Mouse (Mus musculus): ENCODE measurements around the gene Rps11. TPM values are rescaled to one million over a fixed set of nuclear protein-coding genes. Genes with fewer than 3 reads are reported as not detected.

The Rps11 gene
- polyA plus RNA-seq, 1 experiment from 2014 or later, result 1,389 TPM

DNA sequence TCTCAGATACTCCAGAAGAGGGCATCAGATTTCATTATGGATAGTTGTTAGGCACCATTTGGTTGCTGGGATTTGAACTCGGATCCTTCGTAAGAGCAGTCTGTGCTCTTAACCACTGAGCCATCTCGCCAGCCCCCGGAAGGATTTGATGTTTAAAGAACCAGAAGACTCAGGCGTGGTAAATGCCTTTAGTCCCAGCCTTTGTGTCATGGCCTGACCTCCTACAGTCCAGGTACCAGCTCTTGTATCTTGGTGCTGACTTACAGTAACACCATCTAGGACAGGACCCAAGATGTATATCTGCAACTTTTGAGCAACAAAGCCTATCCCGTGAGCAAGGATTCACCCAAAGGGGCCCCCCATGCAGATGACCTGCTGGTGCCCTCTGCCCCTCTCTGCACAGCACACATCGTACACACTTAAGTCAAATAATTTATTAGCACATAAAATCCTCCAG lies 933 bp upstream of the Rps11 start:
- H3K9me3 ChIP-seq (ENCODE audit: control insufficient read depth, low read length), result no peaks in the 10 kb centered on the region
- H3K27ac ChIP-seq (ENCODE audit: low read depth, low read length), result 0 out of 2 replicates have a peak overlapping the region, but pooled peaks have one; percentile 19
- 20% methylated on average over 7 of the region's 7 CpGs for WGBS
- H3K4me3 ChIP-seq (ENCODE audit: low read depth, low read length), result 0 out of 2 replicates have a peak overlapping the region, but pooled peaks have one; percentile 6
- H3K36me3 ChIP-seq (ENCODE audit: control insufficient read depth, insufficient read depth, low read length), result peaks cover 40% of the 10 kb centered on the region
- no peak overlapping the region for H3K9ac ChIP-seq (ENCODE audit: low read depth, low read length)
- DNase-seq (ENCODE audit: low spot score) (peak; percentile 64), ATAC-seq (ENCODE audit: low FRiP score) (no peak)
- H3K4me2 ChIP-seq (replicated peaks; ENCODE audit: low read depth, low read length), result no peak overlapping the region
- H3K4me1 ChIP-seq (replicated peaks; ENCODE audit: control insufficient read depth, insufficient read depth, low read length), result peaks cover 8% of the 10 kb centered on the region
- no peaks in the 10 kb centered on the region for H3K27me3 ChIP-seq (ENCODE audit: control insufficient read depth, insufficient read depth, low read length)

GRCm38 (mm10) chr7:45123186-45123570 lies 1.1 kb downstream of the Rps11 start:
- DNase-seq (ENCODE audit: low spot score) (no peak), ATAC-seq (ENCODE audit: low FRiP score) (no peak)
- Histone ChIP-seq H3K4me2 (replicated peaks; ENCODE audit: low read depth, low read length) (peak overlapping the region; percentile 83), H3K4me1 (replicated peaks; ENCODE audit: control insufficient read depth, insufficient read depth, low read length) (peaks cover 8% of the 10 kb centered on the region), H3K27me3 (ENCODE audit: control insufficient read depth, insufficient read depth, low read length) (no peaks in the 10 kb centered on the region), H3K36me3 (ENCODE audit: control insufficient read depth, insufficient read depth, low read length) (peaks cover 47% of the 10 kb centered on the region), H3K4me3 (ENCODE audit: low read depth, low read length) (peak overlapping the region; percentile 69), H3K9me3 (ENCODE audit: control insufficient read depth, low read length) (no peaks in the 10 kb centered on the region), H3K9ac (ENCODE audit: low read depth, low read length) (peak overlapping the region; percentile 83), H3K27ac (ENCODE audit: low read depth, low read length) (no peak overlapping the region)
- 30% methylated on average over 12 of the region's 12 CpGs for WGBS

- Histone ChIP-seq H3K27ac (ENCODE audit: low read depth, low read length) (no peak overlapping the region), H3K9ac (ENCODE audit: low read depth, low read length) (peak overlapping the region; percentile 83), H3K36me3 (ENCODE audit: control insufficient read depth, insufficient read depth, low read length) (peaks cover 47% of the 10 kb centered on the region), H3K4me1 (replicated peaks; ENCODE audit: control insufficient read depth, insufficient read depth, low read length) (peaks cover 8% of the 10 kb centered on the region), H3K4me2 (replicated peaks; ENCODE audit: low read depth, low read length) (peak overlapping the region; percentile 83), H3K27me3 (ENCODE audit: control insufficient read depth, insufficient read depth, low read length) (no peaks in the 10 kb centered on the region), H3K4me3 (ENCODE audit: low read depth, low read length) (peak overlapping the region; percentile 69), H3K9me3 (ENCODE audit: control insufficient read depth, low read length) (no peaks in the 10 kb centered on the region)
- ATAC-seq (ENCODE audit: low FRiP score), result no peak
- DNase-seq (ENCODE audit: low spot score), result no peak
- 87% methylated on average over 15 of the region's 15 CpGs for WGBS
Measured at GRCm38 (mm10) chr7:45122561-45123185, 1.6 kb downstream of the Rps11 start.

DNA sequence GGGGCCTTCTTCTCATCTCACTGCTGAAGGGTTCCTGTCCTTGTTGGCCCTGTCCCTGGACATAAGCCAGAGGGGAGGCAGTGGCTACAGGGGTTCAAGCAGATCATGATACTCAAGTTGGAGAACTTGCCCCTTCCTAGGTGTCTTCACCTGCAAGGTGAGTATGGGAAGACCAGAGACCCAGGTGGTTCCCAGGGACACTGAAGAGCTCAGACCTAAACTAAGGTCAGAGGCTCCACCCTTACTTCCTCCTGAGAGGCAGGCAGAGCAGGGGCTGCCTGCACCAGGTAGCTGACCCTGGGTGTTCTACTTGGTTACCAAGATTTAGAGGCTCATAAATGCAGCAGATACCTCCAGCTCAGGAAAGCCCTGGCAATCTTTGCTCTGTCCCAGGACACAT lies 2.3 kb downstream of the Rps11 start:
- Histone ChIP-seq H3K9ac (ENCODE audit: low read depth, low read length) (no peak overlapping the region), H3K4me2 (replicated peaks; ENCODE audit: low read depth, low read length) (no peak overlapping the region), H3K9me3 (ENCODE audit: control insufficient read depth, low read length) (no peaks in the 10 kb centered on the region), H3K4me3 (ENCODE audit: low read depth, low read length) (0 out of 2 replicates have a peak overlapping the region, but pooled peaks have one; percentile 2), H3K27me3 (ENCODE audit: control insufficient read depth, insufficient read depth, low read length) (no peaks in the 10 kb centered on the region), H3K36me3 (ENCODE audit: control insufficient read depth, insufficient read depth, low read length) (peaks cover 43% of the 10 kb centered on the region), H3K27ac (ENCODE audit: low read depth, low read length) (no peak overlapping the region), H3K4me1 (replicated peaks; ENCODE audit: control insufficient read depth, insufficient read depth, low read length) (peaks cover 5% of the 10 kb centered on the region)
- no peak for ATAC-seq (ENCODE audit: low FRiP score)
- DNase-seq (ENCODE audit: low spot score), result no peak

- H3K4me2 ChIP-seq (replicated peaks; ENCODE audit: low read depth, low read length), result no peak overlapping the region
- peaks cover 37% of the 10 kb centered on the region for H3K36me3 ChIP-seq (ENCODE audit: control insufficient read depth, insufficient read depth, low read length)
- no peak overlapping the region for H3K9ac ChIP-seq (ENCODE audit: low read depth, low read length)
- WGBS, result 79% methylated on average over 7 of the region's 8 CpGs
- H3K27me3 ChIP-seq (ENCODE audit: control insufficient read depth, insufficient read depth, low read length), result no peaks in the 10 kb centered on the region
- H3K4me1 ChIP-seq (replicated peaks; ENCODE audit: control insufficient read depth, insufficient read depth, low read length), result peaks cover 3% of the 10 kb centered on the region
- DNase-seq (ENCODE audit: low spot score) (no peak), ATAC-seq (ENCODE audit: low FRiP score) (no peak)
- no peak overlapping the region for H3K4me3 ChIP-seq (ENCODE audit: low read depth, low read length)
- H3K27ac ChIP-seq (ENCODE audit: low read depth, low read length), result no peak overlapping the region
- H3K9me3 ChIP-seq (ENCODE audit: control insufficient read depth, low read length), result no peaks in the 10 kb centered on the region
Measured at GRCm38 (mm10) chr7:45121404-45121803, 2.8 kb downstream of the Rps11 start.

GRCm38 (mm10) chr7:45119780-45120709 lies 4.2 kb downstream of the Rps11 start:
- WGBS, result 86% methylated on average over 5 of the region's 5 CpGs
- Histone ChIP-seq H3K4me3 (ENCODE audit: low read depth, low read length) (no peak overlapping the region), H3K4me1 (replicated peaks; ENCODE audit: control insufficient read depth, insufficient read depth, low read length) (no peaks in the 10 kb centered on the region; the same call in none of the 2 replicates), H3K27me3 (ENCODE audit: control insufficient read depth, insufficient read depth, low read length) (no peaks in the 10 kb centered on the region), H3K27ac (ENCODE audit: low read depth, low read length) (no peak overlapping the region), H3K9me3 (ENCODE audit: control insufficient read depth, low read length) (no peaks in the 10 kb centered on the region), H3K4me2 (replicated peaks; ENCODE audit: low read depth, low read length) (no peak overlapping the region), H3K9ac (ENCODE audit: low read depth, low read length) (no peak overlapping the region), H3K36me3 (ENCODE audit: control insufficient read depth, insufficient read depth, low read length) (peaks cover 27% of the 10 kb centered on the region)
- no peak for DNase-seq (ENCODE audit: low spot score)
- ATAC-seq (ENCODE audit: low FRiP score), result no peak

- no peak for ATAC-seq (ENCODE audit: low FRiP score)
- Histone ChIP-seq H3K27ac (ENCODE audit: low read depth, low read length) (no peak overlapping the region), H3K9ac (ENCODE audit: low read depth, low read length) (no peak overlapping the region), H3K9me3 (ENCODE audit: control insufficient read depth, low read length) (no peaks in the 10 kb centered on the region), H3K4me1 (replicated peaks; ENCODE audit: control insufficient read depth, insufficient read depth, low read length) (no peaks in the 10 kb centered on the region; the same call in 1 of the 2 replicates), H3K27me3 (ENCODE audit: control insufficient read depth, insufficient read depth, low read length) (no peaks in the 10 kb centered on the region), H3K4me3 (ENCODE audit: low read depth, low read length) (no peak overlapping the region), H3K36me3 (ENCODE audit: control insufficient read depth, insufficient read depth, low read length) (peaks cover 27% of the 10 kb centered on the region), H3K4me2 (replicated peaks; ENCODE audit: low read depth, low read length) (no peak overlapping the region)
- DNase-seq (ENCODE audit: low spot score), result no peak
- WGBS, result 86% methylated on average over 6 of the region's 6 CpGs
Measured at GRCm38 (mm10) chr7:45118336-45118735, 5.9 kb downstream of the Rps11 start.

- ATAC-seq (ENCODE audit: low FRiP score) (no peak), DNase-seq (ENCODE audit: low spot score) (no peak)
- H3K4me2 ChIP-seq (replicated peaks; ENCODE audit: low read depth, low read length), result no peak overlapping the region
- 81% methylated on average over 8 of the region's 8 CpGs for WGBS
- peaks cover 23% of the 10 kb centered on the region for H3K36me3 ChIP-seq (ENCODE audit: control insufficient read depth, insufficient read depth, low read length)
- no peaks in the 10 kb centered on the region; the same call in 1 of the 2 replicates for H3K4me1 ChIP-seq (replicated peaks; ENCODE audit: control insufficient read depth, insufficient read depth, low read length)
- H3K9me3 ChIP-seq (ENCODE audit: control insufficient read depth, low read length), result no peaks in the 10 kb centered on the region
- 0 out of 2 replicates have a peak overlapping the region, but pooled peaks have one; percentile 7 for H3K9ac ChIP-seq (ENCODE audit: low read depth, low read length)
- H3K27ac ChIP-seq (ENCODE audit: low read depth, low read length), result no peak overlapping the region
- no peaks in the 10 kb centered on the region for H3K27me3 ChIP-seq (ENCODE audit: control insufficient read depth, insufficient read depth, low read length)
- no peak overlapping the region for H3K4me3 ChIP-seq (ENCODE audit: low read depth, low read length)
Measured at GRCm38 (mm10) chr7:45117566-45117965, 6.7 kb downstream of the Rps11 start.

All from hindbrain, embryonic 11.5 days (tissue).